Mouse (Mus musculus) adrenal gland, adult (tissue): ENCODE measurements at regions not wholly inside any gene's neighbourhood (a gene's known extent, or its start where the extent isn't known, plus 50 kb on each side); places are given as distances from the start of the nearest gene placed in this dataset.

Source experiments
- DNase-seq, 2 experiments: peaks; one replicate each; pipeline ENCODE4 v3.0.0; 2022 to 2023; ENCODE audit warnings: low spot score in 1 of 2; ENCODE audit not compliant: inconsistent age in 2 of 2

GRCm38 (mm10) chr9:117870616-117871015, 169.7 kb upstream of the Azi2 start:
- no peak for DNase-seq

DNA sequence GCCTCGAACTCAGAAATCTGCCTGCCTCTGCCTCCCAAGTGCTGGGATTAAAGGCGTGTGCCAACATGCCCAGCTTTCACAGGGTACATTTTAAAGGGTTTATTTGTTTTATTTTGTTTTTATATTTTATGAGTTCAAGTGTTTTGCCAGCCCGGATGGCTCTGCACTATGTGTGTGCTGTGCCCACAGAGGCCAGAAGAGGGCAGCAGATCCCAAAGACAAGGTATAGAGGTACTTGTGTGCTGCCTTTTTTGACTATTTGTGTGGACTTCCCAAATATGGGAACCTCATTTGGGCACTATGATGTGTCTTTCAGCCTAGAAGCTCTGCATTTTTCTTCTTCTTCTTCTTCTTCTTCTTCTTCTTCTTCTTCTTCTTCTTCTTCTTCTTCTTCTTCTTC, 176.4 kb upstream of the Azi2 start:
- no peak for DNase-seq

DNA sequence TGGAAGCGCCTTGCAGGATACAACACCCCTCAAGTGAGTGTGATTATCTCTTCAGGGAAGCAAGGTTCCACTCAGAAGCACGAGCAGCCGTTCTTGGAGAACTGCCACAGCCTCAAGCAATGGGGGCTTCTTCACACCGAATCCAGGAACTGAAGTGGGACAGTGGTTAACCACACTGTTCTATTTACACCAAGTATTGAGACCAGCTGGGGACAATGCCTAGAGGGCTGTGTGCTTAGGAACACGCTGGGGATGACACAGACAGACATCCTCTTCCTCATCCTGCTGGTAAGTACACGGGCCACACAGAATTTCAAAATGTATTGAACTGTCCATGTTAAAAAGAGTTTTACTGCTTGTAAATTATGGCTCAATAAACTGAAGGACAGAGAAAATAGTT, 177.0 kb upstream of the Azi2 start:
- no peak for DNase-seq

DNA sequence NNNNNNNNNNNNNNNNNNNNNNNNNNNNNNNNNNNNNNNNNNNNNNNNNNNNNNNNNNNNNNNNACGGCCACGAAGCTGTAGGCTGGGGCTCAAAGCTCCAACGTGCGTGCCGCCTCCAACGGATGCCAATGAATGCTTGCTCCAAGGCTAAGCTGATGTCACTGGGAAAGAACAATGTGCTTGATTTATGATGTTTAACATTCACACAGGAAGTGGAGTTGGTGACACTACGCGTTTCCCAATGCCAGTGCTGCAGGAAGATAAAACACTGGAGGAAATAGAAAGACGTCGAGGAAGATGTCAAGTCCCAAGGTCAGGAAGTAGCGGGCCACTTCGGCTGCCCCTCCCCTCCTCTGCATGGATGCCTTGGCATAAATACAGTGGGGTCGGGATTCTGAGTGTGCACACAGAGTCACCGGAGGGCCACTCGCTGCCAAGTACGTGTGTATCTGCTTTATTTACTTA, 180.7 kb upstream of the Azi2 start:
- peak; percentile 63 to 89 for DNase-seq

GRCm38 (mm10) chr9:117843531-117843930, 196.8 kb upstream of the Azi2 start:
- no peak for DNase-seq

- DNase-seq: peak in 1 of 2 experiments; percentile 9
These were observed 203.5 kb upstream of the Azi2 start for GRCm38 (mm10) chr9:117836696-117837380.

DNA sequence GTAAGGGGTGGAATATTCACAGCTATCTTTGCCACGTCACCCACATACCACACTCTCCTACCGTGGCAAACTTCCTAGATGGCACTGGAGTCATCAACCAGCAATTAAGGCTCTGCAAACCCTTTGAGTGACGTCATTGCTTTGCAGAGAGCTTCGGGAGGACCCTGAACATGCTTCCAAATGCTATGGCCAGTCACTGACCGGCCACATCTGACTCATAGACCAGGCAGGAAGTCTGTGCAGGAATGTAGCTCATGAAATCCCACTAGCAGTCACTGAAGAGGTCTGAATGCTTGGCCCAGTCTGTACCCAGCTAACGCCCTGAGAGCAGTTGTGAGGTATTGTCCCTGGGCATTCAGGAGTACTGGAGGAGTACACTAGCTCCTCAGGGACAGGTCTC, 203.9 kb upstream of the Rbms3 start:
- no peak for DNase-seq

DNA sequence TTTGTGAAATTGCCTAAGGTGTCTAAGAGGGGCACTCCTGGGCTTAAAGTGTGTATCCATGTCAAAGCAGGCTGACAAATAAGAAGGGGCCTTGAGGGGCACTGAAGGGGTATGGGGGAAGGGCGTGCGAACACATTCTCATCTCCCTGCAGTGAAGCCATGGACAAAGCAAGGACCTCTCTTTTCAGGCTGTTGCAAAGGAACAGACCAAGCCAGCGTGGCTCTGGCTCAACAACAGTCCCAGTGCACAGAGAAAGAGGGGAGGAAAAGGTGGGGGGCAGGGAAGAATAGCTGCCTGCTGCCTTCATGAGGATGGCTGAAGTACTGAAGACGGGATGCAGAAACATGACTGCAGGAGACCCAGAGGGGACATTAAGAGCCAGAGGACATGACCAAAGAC, 184.9 kb upstream of the Rbms3 start:
- no peak for DNase-seq

- DNase-seq: peak in 1 of 2 experiments; percentile 43
These were observed 183.5 kb upstream of the Rbms3 start for GRCm38 (mm10) chr9:117813216-117813615.

DNA sequence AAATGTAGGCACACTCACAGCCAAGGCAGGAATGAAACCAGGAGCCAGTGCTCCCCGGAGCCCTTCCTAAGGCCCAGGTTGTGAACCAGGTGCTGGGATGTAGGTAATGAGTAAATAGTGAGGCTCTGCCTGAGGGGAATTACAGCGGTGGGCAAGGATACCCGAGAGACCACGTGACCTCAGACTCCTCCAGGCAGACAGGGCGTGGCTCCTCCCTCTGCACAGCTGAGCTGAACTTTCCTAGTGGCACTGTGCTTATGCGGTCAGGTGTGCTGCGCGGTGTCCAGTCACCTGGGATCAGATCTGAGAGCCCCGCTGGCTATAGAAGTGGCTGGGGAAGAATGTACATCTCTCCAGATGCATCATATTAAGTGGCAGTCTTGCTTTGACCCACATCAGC, 176.1 kb upstream of the Rbms3 start:
- no peak for DNase-seq

DNA sequence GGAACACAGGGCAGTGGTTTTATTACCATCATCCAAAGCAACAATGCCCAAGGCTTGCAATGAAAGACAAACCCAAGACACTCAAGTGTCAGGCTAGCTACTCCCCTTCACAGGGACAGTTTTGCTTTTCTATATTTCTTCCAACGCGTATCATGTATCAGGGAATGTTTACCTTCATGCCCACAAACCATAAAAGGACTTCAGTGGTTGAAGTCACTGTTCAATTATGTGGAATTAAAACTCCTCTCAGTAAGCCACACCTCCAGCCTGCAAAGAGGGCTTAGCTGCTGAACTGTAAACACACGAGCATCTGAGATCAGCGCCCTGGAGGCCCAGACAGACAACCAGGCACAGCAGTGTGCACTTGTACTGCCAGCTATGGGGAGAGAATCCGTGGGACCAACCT, 154.5 kb upstream of the Rbms3 start:
- DNase-seq: no peak

DNA sequence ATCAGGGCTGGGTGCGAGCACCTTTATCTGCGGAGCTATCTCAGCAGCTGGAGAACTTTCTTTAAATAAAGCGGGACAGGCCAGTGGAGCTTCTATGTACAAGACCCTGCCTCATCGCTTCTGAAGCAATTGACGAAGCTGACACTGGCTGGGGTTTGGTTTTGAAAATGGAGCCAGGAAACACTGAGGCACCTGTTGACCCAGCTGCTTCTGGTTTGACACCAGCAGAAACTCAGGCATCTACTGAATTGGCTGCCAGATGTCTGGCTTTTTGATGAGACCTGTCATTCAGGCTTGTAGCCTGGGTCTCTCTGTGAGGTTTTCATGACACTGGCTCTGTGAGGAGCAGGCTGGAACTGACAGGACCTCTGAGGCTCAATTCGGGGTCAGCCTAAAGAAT, 124.9 kb upstream of the Rbms3 start:
- no peak for DNase-seq

- no peak for DNase-seq
These were observed 123.8 kb upstream of the Rbms3 start for GRCm38 (mm10) chr9:117753466-117753865.

- DNase-seq: no peak
These were observed 115.2 kb upstream of the Rbms3 start for GRCm38 (mm10) chr9:117744906-117745305.

DNA sequence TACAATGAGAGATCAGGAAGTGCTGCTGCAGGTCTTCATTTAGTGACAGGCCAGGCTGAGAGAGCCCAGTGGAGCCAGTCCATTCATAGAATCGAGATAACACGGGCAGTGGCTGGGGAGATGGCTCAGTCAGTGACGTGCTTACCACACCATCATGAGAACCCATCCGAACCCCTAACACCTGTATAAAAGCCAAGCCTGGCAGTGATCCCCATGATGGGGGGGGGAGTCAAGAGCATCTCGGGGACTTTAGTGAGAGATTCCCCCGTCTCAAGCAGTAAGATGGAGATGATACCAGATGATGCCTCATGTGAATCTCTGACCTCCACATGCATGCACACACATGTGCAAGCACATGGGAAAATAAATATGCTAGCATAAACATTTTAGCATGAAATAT, 99.7 kb upstream of the Rbms3 start:
- no peak for DNase-seq

GRCm38 (mm10) chr9:117720161-117720598, 90.5 kb upstream of the Rbms3 start:
- DNase-seq: no peak

GRCm38 (mm10) chr9:117717346-117717745, 87.6 kb upstream of the Rbms3 start:
- peak; percentile 39 to 80 for DNase-seq

DNA sequence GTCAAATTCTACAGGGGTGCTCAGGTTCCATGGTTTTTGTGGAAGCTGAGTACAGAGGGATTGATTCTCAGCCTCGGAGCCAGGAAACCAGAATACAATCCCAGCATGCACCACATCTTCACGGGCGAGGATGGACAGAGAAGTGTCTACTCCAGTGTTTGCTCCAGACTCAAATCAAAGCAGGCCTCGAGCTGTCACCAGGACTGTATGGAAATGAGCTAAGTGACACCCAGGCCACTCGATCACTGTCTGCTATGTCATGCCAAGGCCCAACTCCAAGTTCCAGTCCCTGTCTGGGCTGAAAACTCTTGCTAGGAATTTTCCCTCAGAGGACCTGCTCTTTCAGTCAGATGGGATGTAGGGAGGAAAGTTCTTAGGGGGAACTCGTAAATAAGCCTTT, 86.8 kb upstream of the Rbms3 start:
- DNase-seq: no peak

- DNase-seq: peak in 1 of 2 experiments; percentile 28
These were observed 85.3 kb upstream of the Rbms3 start for GRCm38 (mm10) chr9:117714741-117715675.

DNA sequence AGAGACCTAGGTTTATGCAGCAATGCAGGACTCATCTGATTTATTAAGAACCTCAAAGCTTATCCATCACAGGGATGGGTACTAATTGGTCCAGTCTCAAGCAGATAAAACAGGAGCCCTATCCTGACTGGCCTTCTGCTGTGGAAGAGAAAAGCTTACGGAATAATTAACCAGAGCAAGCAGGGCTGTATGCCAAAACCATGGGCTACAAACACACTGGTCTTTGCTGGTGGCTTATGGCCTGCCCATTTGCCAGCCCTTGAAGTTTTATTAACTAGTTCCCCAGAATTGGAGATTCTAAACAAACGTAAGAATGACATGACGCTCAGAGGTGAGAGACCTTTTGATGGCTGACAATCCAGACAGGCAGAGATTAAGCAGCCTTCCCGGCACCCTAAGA, 83.4 kb upstream of the Rbms3 start:
- DNase-seq: no peak

DNA sequence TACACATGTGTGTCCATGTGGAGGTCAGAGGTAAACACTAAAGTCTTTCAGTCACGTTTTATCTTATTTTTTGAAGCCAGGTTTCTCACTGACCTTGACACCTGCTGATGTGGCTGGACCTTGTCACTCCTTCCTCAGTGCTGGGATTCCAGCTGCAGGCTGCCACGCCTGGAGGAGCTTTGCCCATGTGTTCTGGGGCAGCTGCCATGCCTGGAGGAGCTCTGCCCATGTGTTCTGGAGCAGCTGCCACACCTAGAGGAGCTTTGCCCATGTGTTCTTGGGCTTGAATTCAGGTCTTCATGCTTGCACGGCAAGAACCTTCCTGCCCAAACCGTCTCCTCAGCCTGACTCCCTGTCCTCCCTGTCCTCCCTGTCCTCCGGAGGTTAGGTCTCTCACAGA, 82.1 kb upstream of the Rbms3 start:
- DNase-seq: no peak

GRCm38 (mm10) chr9:117710966-117711365, 81.3 kb upstream of the Rbms3 start:
- DNase-seq: no peak
